Mouse (Mus musculus) midbrain, embryonic 14.5 days (tissue): Measurements from ENCODE around the gene Shc4. TPM values are rescaled to one million over a fixed set of nuclear protein-coding genes. Genes with fewer than 3 reads are reported as not detected.

Experiments used
- ATAC-seq: fragments of 200-750 bp; cut with Nextera tagmentation; 2 replicates; pipeline ENCODE4 v1.8.0; 2017; ENCODE audit warnings: moderate number of reproducible peaks, moderate library complexity; ENCODE audit not compliant: low FRiP score, low TSS enrichment
- DNase-seq: peaks from one replicate; pipeline ENCODE4 v3.0.0-alpha.2; 2015
- H3K27ac ChIP-seq: fragments of 300-500 bp; sonication (generic); replicated peaks from 2 replicates; pipeline ENCODE4 v1.5.1; 2014; ENCODE audit warnings: mild to moderate bottlenecking, low read depth, low read length, moderate library complexity
- H3K27me3 ChIP-seq: fragments of 300-500 bp; sonication (generic); 2 replicates; pipeline ENCODE4 v1.6.1; 2014; ENCODE audit warnings: low read length, control low read depth, mixed read lengths; ENCODE audit not compliant: control insufficient read depth, insufficient read depth
- H3K36me3 ChIP-seq: fragments of 300-500 bp; sonication (generic); 2 replicates; pipeline ENCODE4 v1.6.1; 2014; ENCODE audit warnings: low read length, control low read depth; ENCODE audit not compliant: control insufficient read depth, insufficient read depth
- H3K4me1 ChIP-seq: fragments of 300-500 bp; sonication (generic); 2 replicates; pipeline ENCODE4 v1.6.1; 2014; ENCODE audit warnings: mild to moderate bottlenecking, antibody characterized with exemption, low read length, control low read depth; ENCODE audit not compliant: control insufficient read depth, insufficient read depth
- H3K4me2 ChIP-seq: fragments of 300-500 bp; sonication (generic); 2 replicates; pipeline ENCODE4 v1.6.1; 2014; ENCODE audit warnings: mild to moderate bottlenecking, low read length, moderate library complexity
- H3K4me3 ChIP-seq: fragments of 300-500 bp; sonication (generic); replicated peaks from 2 replicates; pipeline ENCODE4 v1.5.1; 2014; ENCODE audit warnings: low read depth, low read length
- H3K9ac ChIP-seq: fragments of 300-500 bp; sonication (generic); replicated peaks from 2 replicates; pipeline ENCODE4 v1.6.1; 2014; ENCODE audit warnings: mild to moderate bottlenecking, low read length, moderate library complexity
- H3K9me3 ChIP-seq: fragments of 300-500 bp; sonication (generic); 2 replicates; pipeline ENCODE4 v1.6.1; 2016; ENCODE audit warnings: low read length, control low read depth, mixed read lengths; ENCODE audit not compliant: control insufficient read depth
- WGBS: fragments of 180-500 bp; shearing (Covaris S2); extraction: QIAGEN DNeasy Blood & Tissue Kit; methylation state at CpG from one replicate; pipeline ENCODE4 v1.1.7; 2014; 5-methylcytosine and 5-hydroxymethylcytosine counted together
- polyA plus RNA-seq: library from polyadenylated mRNA; unstranded; fragments of >200 nt; fragmentation: Nextera tagmentation; extraction: Ambion mirVana; gene quantifications from 2 replicates; pipeline ENCODE4 v1.2.1, GENCODE M21; 2014

The Shc4 gene
- polyA plus RNA-seq, 1 experiment from 2014 or later: 2.2 TPM

DNA sequence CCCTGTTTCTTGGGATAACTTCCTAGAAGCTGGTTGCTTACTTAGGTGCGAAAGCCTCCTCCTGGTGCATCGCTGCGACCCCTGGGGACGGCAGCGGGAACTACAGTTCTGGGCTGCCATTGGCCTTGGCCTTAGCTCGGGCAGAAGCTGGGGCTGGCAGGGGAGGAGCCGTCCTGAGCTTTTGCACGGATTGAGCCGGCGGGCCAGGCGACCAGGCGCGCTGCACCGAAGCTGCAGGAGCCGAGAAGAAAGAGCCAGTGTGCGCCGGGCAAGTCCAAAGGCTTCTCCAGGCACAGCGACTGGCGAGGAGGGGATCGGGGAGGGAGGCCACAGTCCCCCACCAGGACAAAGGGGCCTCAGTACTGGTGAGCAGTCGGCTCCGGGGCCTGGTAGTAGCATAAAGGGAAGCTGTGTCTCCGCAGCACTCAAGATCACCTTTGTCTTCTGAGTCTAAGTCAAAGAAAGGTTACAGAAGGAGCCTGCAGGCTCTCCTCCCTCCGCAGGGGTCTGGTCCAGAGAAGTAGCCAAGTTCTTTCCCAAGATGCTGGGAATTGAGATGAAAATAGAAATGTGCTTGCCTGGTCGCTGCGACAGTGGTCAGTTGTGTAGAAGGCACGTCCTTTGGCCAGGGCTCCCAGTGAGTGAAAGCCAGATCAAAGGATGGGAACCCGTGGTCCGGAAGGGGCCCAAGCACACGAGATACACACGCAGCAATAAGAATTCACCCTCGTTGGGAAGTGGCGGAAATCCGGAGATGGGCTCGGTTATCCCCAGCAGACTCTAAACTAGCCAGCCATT lies 8.0 kb upstream of the Shc4 start:
- peak overlapping the region; percentile 82 for H3K9ac ChIP-seq
- DNase-seq (peak; percentile 98), ATAC-seq (peak; percentile 94)
- H3K9me3 ChIP-seq: no peaks in the 10 kb centered on the region
- H3K4me3 ChIP-seq: peak overlapping the region; percentile 46
- WGBS: 5% methylated on average over 35 of the region's 35 CpGs
- H3K36me3 ChIP-seq: no peaks in the 10 kb centered on the region
- H3K27ac ChIP-seq: peak overlapping the region; percentile 91
- H3K4me1 ChIP-seq: 0 out of 2 replicates have a peak, but pooled peaks cover 5% of the 10 kb centered on the region
- H3K4me2 ChIP-seq: peak overlapping the region; percentile 70
- no peaks in the 10 kb centered on the region for H3K27me3 ChIP-seq

DNA sequence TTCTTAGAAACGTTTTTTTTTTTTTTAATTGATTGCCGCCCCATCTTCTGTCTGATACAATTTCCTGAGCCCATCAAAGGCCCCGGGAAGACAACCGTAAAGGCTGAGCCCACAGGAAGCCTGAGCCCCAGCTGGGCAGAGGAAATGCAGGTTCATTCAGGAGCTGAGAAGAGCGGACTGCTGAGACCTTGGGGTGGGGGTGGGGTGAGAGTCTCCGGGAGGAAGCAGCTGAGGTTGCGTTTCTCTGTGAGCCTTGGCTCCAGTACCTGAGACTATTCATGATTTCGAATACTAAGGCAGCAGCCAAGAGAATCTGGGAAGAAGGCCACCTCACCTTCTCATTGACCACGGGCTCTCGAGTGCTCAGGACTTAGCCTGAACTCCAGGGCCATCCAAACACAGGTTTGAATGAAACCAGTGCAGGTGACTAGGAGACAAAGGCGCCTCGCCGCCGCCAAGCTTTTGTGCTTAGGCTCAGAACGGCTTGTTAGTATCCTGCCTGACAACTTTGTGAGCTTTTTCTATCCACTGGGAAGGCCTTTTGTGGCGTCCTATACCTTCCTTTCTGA lies 682 bp upstream of the Shc4 start:
- DNase-seq: peak; percentile 74
- peaks cover 6% of the 10 kb centered on the region for H3K27me3 ChIP-seq

DNA sequence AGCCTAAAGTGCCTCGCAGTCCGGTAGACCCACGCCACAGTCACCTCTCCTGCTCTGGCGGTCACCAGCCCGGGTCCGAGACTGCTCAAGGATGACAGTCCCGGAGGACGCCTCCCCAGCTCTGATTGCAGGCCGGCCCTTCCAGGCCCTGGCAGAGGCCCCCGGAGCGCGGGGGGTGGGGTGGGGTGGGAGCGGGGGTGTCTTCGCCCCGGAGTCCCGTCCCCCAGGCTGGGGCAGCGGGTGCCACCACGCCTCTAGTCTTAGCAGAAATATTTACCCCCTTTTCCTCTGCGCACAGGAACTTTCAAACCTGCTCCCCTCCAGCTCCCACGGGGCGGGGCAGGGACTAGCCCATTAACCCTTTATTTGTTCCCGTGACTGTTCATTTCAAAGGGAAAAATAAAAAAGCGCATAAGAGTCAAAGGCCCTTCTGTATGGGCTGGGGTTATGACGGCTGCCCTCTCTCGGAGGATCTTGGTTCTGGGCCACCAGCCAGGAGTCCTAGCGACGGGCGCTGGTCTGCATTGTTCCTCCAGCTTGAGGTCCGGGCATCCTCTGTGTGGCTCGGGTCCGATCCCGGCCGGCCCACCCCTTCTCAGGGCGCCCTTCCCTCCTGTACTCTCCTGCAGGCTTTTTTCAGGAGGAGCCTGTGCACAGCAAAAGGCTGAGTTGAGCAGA lies 401 bp downstream of the Shc4 start:
- Histone ChIP-seq H3K4me2 (peak overlapping the region; percentile 99), H3K9me3 (no peaks in the 10 kb centered on the region), H3K27ac (peak overlapping the region; percentile 68), H3K27me3 (peaks cover 6% of the 10 kb centered on the region), H3K36me3 (no peaks in the 10 kb centered on the region), H3K4me1 (peaks cover 19% of the 10 kb centered on the region), H3K4me3 (peak overlapping the region; percentile 46), H3K9ac (peak overlapping the region; percentile 68)
- ATAC-seq (peak; percentile 86), DNase-seq (no peak)
- under 1% methylated on average over 34 of the region's 34 CpGs for WGBS

More for the DNA sequence above, 682 bp upstream of the Shc4 start:
- Histone ChIP-seq H3K4me1 (peaks cover 19% of the 10 kb centered on the region), H3K4me3 (peak overlapping the region; percentile 46), H3K36me3 (no peaks in the 10 kb centered on the region), H3K9ac (peak overlapping the region; percentile 50), H3K27ac (peak overlapping the region; percentile 61), H3K9me3 (no peaks in the 10 kb centered on the region), H3K4me2 (peak overlapping the region; percentile 99)
- ATAC-seq: no peak; the same call in none of the 2 replicates
- 2% methylated on average over 16 of the region's 16 CpGs for WGBS

DNA sequence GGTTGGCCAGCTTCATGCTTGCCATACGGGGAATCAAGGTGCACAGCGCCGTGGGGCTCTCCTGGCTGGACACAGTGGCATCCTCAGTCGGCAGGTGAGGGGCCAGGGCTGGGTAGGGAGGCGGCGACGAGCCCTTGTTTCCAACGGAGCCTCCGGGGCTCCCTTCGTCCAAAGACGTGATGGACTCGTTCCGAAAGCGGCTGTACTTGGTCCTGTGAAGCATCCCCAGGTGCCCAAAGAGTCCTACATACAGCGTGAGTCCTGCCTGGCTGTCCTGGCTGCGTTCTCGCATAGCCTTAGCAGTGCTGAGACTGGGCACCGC lies 901 bp downstream of the Shc4 start:
- Histone ChIP-seq H3K4me2 (peak overlapping the region; percentile 99), H3K36me3 (no peaks in the 10 kb centered on the region), H3K9me3 (no peaks in the 10 kb centered on the region), H3K4me3 (peak overlapping the region; percentile 46), H3K27ac (no peak overlapping the region), H3K4me1 (peaks cover 19% of the 10 kb centered on the region), H3K27me3 (peaks cover 6% of the 10 kb centered on the region), H3K9ac (peak overlapping the region; percentile 68)
- ATAC-seq (no peak), DNase-seq (peak; percentile 53)
- WGBS: under 1% methylated on average over 18 of the region's 18 CpGs

DNA sequence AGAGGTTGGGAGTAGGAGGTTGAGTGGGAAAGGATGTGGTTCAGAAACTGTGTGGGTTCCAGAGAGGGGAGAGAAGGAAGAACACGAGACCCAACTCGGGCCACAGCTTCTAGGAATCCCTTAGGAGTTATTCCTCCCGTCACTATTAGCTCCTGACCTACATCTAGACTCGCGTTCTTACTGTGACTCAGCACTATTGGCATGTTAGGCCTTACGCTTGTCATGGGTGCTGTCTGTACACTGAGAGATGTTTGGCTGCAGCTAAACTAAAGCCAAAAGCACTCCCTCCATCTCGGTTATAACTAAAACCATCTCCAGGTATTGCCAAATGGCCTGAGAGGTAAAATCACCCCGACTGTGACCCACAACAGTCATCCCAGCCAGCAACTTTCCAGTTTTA lies 7.3 kb downstream of the Shc4 start:
- no peak for ATAC-seq
- H3K27me3 ChIP-seq: no peaks in the 10 kb centered on the region
- H3K9ac ChIP-seq: no peak overlapping the region
- no peak overlapping the region for H3K4me3 ChIP-seq
- no peak for DNase-seq
- no peak overlapping the region for H3K27ac ChIP-seq
- no peaks in the 10 kb centered on the region for H3K9me3 ChIP-seq
- H3K4me1 ChIP-seq: no peaks in the 10 kb centered on the region
- H3K4me2 ChIP-seq: no peak overlapping the region
- WGBS: 86% methylated on average over 8 of the region's 8 CpGs
- H3K36me3 ChIP-seq: no peaks in the 10 kb centered on the region

DNA sequence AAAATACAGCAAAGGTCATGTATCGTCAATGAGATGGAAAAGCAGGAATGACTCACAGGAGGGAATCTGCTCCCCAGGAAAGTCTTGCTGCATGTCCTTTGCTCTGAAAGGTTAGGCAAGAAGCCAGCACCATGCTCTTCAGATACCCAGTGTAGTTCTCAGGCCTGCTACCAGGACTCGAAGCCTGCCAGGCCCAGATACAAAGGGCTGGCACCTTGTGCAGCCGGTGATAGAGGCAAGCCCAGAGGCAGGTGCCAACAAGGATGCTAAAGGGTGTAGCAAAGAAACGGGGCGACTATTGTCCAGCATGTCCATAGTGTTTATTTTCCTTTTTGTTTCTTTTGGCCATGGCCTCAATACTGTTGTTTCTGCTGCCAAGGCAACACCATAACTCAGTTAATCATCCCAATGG lies 17.4 kb downstream of the Shc4 start:
- ATAC-seq (no peak), DNase-seq (no peak)
- Histone ChIP-seq H3K27me3 (no peaks in the 10 kb centered on the region), H3K4me2 (no peak overlapping the region), H3K4me1 (peaks cover 9% of the 10 kb centered on the region; the same call in 1 of the 2 replicates), H3K9ac (no peak overlapping the region), H3K4me3 (no peak overlapping the region), H3K27ac (no peak overlapping the region), H3K9me3 (no peaks in the 10 kb centered on the region), H3K36me3 (no peaks in the 10 kb centered on the region)
- whole genome bisulfite sequencing: 73% methylated on average over 5 of the region's 5 CpGs

DNA sequence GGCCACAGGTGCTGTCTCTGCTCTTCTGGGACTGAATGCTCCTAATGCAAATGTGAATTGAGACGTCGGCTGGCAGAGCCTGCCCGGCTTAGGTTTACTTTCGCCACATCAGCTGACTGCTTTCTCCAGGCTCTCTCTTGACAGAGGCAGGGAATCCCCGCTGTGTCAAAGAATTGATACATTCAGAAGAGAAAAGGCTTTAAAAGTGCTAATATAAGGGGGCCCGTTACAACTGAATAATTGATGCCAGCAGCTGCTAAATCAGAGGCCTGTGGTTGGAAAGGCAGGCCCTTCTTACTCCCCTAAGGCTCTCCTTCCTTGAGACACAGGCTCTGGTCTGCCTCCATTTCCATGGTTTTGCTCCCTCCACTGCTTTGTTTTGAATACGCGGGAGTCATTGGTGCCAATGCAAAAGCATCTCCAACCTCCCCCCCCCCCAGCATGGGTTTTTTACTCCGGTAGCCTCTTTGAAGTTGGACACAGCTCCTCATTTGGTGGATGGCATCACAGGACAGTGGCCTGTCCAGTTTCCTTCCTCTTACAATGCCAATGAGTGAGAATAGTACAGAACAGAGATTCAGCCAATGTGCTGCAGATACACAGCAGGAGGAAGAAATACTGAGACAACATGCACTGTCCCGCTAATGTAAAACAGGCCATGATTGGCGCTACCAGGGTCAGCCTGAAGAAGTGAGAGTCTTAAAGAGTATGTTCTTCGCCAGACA lies 18.9 kb downstream of the Shc4 start:
- no peak overlapping the region; the same call in 1 of the 2 replicates for H3K9ac ChIP-seq
- no peaks in the 10 kb centered on the region for H3K9me3 ChIP-seq
- no peaks in the 10 kb centered on the region for H3K36me3 ChIP-seq
- peak; percentile 89 for ATAC-seq
- H3K27me3 ChIP-seq: no peaks in the 10 kb centered on the region
- no peak overlapping the region for H3K4me2 ChIP-seq
- no peak overlapping the region for H3K4me3 ChIP-seq
- H3K27ac ChIP-seq: peak overlapping the region; percentile 46
- peak; percentile 80 for DNase-seq
- 22% methylated on average over 12 of the region's 12 CpGs for WGBS
- H3K4me1 ChIP-seq: peaks cover 9% of the 10 kb centered on the region; the same call in 1 of the 2 replicates

DNA sequence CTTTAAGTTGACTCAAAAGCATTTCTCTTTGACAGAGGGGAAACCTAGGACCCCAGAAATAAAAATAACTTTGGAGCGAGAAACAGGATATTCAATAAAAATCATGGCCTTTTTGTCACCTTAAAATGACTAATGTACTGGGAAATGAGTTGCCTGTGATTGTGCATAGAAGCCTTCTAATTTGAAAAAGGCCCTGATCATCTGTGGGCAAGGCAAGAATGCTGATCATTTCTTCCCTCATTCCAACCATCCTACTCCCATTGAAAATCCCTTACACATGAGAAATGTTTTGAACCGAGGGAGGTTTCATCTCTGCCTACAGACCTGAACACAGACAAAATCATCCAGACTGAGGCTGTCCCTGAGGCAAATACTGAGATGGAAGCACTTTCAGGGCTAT lies 21.1 kb downstream of the Shc4 start:
- H3K27me3 ChIP-seq: no peaks in the 10 kb centered on the region
- H3K4me1 ChIP-seq: peaks cover 9% of the 10 kb centered on the region; the same call in 1 of the 2 replicates
- no peak overlapping the region for H3K9ac ChIP-seq
- H3K27ac ChIP-seq: no peak overlapping the region
- H3K9me3 ChIP-seq: no peaks in the 10 kb centered on the region
- no peak for DNase-seq
- H3K36me3 ChIP-seq: no peaks in the 10 kb centered on the region
- H3K4me3 ChIP-seq: no peak overlapping the region
- WGBS: 91% methylated on average over 2 of the region's 2 CpGs
- no peak for ATAC-seq
- no peak overlapping the region for H3K4me2 ChIP-seq
